Mouse (Mus musculus) cerebellum, adult 18-20 months (tissue): ENCODE data around the gene Hmox2.

ENCODE experiments used
- DNase-seq, 2 experiments: peaks; one replicate each; pipeline ENCODE4 v3.0.0; 2021

Hmox2 gene

GRCm38 (mm10) chr16:4785706-4786105 lies 59.5 kb downstream of the Hmox2 start:
- no peak for DNase-seq

GRCm38 (mm10) chr16:4788176-4788575 lies 62.0 kb downstream of the Hmox2 start:
- no peak for DNase-seq

GRCm38 (mm10) chr16:4789311-4789768 lies 63.2 kb downstream of the Hmox2 start:
- DNase-seq = peak; percentile 33 to 57

GRCm38 (mm10) chr16:4789810-4790559 lies 63.8 kb downstream of the Hmox2 start, which contains the start of gene Cdip1:
Gene Cdip1 (minus strand): TSS chr16:4790292.
- peak; percentile 97 for DNase-seq

- DNase-seq = no peak
Observed at GRCm38 (mm10) chr16:4791332-4791731, 65.2 kb downstream of the Hmox2 start.

GRCm38 (mm10) chr16:4796631-4797030 lies 70.5 kb downstream of the Hmox2 start:
- DNase-seq = no peak
